Mouse (Mus musculus) spleen, adult 2 months (tissue): Measurements from ENCODE around the gene Tmprss4.

Experiments
- CTCF ChIP-seq: fragments of 200-500 bp; IDR thresholded peaks from 2 replicates; pipeline ENCODE4 v1.5.1; 2011; ENCODE audit warnings: mild to moderate bottlenecking, inconsistent platforms; ENCODE audit not compliant: insufficient read depth, insufficient read length, insufficient replicate concordance; ENCODE audit errors: extremely low read depth
- POLR2A ChIP-seq: fragments of 200-500 bp; IDR thresholded peaks from 2 replicates; pipeline ENCODE4 v1.6.1; 2011; ENCODE audit warnings: low read depth, low read length, inconsistent platforms

- TF ChIP-seq POLR2A (no peak), CTCF (no peak)
Observed at GRCm38 (mm10) chr9:45145533-45146266, 58.2 kb downstream of the Tmprss4 start.
